Mouse (Mus musculus): ENCODE measurements around the gene Col2a1. TPM values are rescaled to one million over a fixed set of nuclear protein-coding genes. Genes with fewer than 3 reads are reported as not detected.

Col2a1 gene
- polyA plus RNA-seq, 1 experiment = 12.7 TPM

DNA sequence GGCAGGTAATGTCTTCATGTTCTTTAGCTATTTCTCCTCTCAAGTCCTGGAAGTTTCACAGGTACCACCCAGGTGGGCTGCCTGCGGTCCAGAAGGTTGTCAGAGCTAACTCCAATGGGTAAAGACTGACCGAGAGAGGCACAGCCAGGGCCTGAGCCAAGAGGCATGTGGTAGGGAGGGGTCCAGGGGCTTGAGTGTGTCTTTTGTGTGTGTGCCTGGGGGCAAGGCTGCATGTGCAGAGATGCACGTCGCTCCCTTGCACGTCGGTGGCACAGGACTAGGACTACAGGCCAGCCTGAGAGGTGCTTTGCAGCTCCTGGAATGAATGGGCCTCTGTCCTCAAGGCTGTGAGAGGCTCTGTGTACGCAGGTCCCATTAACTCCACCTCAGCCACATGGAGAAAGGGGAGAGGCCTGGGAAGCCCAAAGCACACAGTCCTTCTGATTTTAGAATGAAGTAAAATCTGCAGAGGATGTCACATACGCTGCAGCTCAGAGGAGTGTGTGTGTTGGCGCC lies 28.8 kb upstream of the Col2a1 start:
- Histone ChIP-seq H3K4me3 (ENCODE audit: insufficient read depth, low read length) (no peak overlapping the region), H3K4me1 (ENCODE audit: control insufficient read depth, insufficient read depth, low read length) (no peaks in the 10 kb centered on the region), H3K27ac (ENCODE audit: insufficient read depth, low read length) (no peak overlapping the region)
- no peak for TF ChIP-seq POLR2A (IDR thresholded peaks at IDR 0.05; ENCODE audit: low read depth, low read length)
- TF ChIP-seq CTCF (IDR thresholded peaks at IDR 0.05; ENCODE audit: borderline replicate concordance, insufficient read depth, low read length) = no peak

DNA sequence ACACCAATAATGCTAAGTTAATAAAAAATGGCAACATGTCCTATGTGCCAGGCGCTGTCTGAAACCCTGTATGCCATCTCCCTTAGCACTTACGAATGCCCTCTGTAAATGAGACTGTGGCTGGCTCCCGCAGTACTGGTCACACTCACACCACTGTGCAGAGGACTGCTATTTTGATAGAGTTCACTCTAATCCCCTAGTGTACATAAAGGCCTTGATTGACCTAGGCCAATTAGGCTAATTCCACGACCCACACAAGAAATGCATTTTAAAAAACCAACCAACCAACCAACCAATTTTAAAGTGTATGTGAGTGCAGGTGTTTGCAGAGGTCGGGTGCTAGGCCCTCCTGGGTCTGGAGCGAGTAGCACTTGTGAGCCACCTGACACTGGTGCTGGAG lies 25.3 kb upstream of the Col2a1 start:
- Histone ChIP-seq H3K4me1 (ENCODE audit: control insufficient read depth, insufficient read depth, low read length) (no peaks in the 10 kb centered on the region), H3K4me3 (ENCODE audit: insufficient read depth, low read length) (no peak overlapping the region), H3K27ac (ENCODE audit: insufficient read depth, low read length) (no peak overlapping the region)
- TF ChIP-seq POLR2A (IDR thresholded peaks at IDR 0.05; ENCODE audit: low read depth, low read length) = no peak
- TF ChIP-seq CTCF (IDR thresholded peaks at IDR 0.05; ENCODE audit: borderline replicate concordance, insufficient read depth, low read length) = no peak

DNA sequence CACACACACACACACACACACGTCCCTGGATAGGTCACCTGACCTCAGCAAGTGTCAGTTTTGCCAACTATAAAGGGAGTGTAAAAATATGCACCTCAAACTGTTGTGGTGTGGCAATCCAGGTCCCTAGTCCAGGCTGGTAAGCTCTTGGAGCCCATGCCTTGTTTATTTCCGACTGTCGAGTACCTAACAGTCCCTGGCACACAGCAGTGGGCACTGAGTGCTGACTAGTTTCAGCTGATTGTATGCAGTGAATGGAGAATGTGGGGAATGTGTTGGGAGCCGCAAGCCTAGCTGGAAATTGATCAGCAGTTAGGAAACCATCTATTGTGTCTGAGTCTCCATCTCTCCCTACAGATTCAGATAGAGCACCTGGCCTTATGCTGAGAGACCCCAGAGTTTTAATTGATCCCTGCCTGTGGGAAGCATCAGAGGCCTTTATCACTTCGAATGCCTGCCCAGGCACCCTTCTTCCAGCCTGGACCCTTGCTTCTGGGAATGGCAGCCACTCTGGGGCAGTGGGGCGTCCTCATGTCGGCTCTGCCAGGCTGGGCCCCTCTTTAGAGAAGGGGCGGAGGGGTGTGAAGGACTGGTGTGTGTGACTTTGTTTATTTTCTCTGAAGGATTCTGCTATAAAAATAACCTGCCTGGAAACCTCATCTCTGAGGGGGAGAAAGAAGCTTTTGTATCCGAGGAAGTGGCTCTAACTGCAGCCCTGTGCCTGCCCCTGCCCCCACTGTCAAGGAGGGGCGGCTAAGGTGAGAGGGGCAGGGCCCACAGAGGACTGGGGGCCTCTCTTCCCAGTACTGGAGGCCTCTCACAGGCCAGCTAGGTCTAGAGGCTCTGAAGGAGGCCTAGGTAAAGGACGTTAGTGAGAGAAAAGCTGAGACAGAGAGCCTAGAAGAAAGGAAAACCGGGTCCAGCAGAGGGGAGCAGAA lies 22.7 kb upstream of the Col2a1 start:
- TF ChIP-seq CTCF (IDR thresholded peaks at IDR 0.05; ENCODE audit: borderline replicate concordance, insufficient read depth, low read length) (no peak), POLR2A (IDR thresholded peaks at IDR 0.05; ENCODE audit: low read depth, low read length) (no peak)
- Histone ChIP-seq H3K4me3 (ENCODE audit: insufficient read depth, low read length) (no peak overlapping the region), H3K4me1 (ENCODE audit: control insufficient read depth, insufficient read depth, low read length) (no peaks in the 10 kb centered on the region), H3K27ac (ENCODE audit: insufficient read depth, low read length) (no peak overlapping the region)

DNA sequence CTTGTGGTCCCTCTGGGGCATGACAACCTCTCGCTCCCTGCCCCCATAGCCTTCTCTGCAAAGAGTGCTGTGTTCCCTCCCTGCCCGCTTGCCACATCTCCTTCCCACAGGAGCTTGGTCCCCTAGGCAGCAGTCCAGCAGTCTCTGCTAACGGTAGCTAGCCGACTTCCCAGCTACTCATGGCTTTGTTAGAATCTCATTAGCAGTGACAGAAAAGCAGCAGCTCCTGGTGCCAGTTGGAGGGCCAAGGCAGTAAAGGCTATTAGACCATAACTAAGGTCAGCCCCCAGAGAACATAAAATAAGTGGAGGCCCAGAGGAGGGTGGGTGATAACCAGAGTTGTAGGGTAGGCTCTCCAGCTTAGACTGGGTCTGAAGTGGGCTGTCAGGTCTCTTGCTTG lies 21.1 kb upstream of the Col2a1 start:
- Histone ChIP-seq H3K27ac (ENCODE audit: insufficient read depth, low read length) (no peak overlapping the region), H3K4me3 (ENCODE audit: insufficient read depth, low read length) (no peak overlapping the region), H3K4me1 (ENCODE audit: control insufficient read depth, insufficient read depth, low read length) (no peaks in the 10 kb centered on the region)
- TF ChIP-seq CTCF (IDR thresholded peaks at IDR 0.05; ENCODE audit: borderline replicate concordance, insufficient read depth, low read length) (no peak), POLR2A (IDR thresholded peaks at IDR 0.05; ENCODE audit: low read depth, low read length) (no peak)

DNA sequence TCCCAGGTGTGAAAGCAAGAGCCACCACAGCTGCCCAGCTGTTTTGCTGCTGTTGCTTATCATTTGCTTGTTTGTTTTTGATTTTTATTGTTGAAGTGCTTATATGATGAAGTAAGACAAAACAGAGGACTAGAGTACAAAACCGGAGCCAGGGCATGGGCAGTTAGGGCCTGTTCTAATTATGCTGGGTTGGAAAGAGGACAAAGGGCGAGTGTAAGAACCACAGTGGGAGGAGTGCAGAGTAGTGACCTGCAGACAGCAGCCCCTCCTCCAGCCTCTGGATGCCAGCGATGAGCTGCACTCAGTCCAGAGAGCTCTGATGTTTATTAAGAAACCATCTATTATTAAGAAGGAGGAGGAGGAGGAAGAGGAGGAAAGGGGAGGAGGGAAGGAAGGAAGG lies 18.6 kb upstream of the Col2a1 start:
- H3K4me1 ChIP-seq (ENCODE audit: control insufficient read depth, insufficient read depth, low read length) = no peaks in the 10 kb centered on the region
- TF ChIP-seq CTCF (IDR thresholded peaks at IDR 0.05; ENCODE audit: borderline replicate concordance, insufficient read depth, low read length) = no peak
- TF ChIP-seq POLR2A (IDR thresholded peaks at IDR 0.05; ENCODE audit: low read depth, low read length) = no peak
- no peak overlapping the region for H3K4me3 ChIP-seq (ENCODE audit: insufficient read depth, low read length)
- H3K27ac ChIP-seq (ENCODE audit: insufficient read depth, low read length) = no peak overlapping the region

DNA sequence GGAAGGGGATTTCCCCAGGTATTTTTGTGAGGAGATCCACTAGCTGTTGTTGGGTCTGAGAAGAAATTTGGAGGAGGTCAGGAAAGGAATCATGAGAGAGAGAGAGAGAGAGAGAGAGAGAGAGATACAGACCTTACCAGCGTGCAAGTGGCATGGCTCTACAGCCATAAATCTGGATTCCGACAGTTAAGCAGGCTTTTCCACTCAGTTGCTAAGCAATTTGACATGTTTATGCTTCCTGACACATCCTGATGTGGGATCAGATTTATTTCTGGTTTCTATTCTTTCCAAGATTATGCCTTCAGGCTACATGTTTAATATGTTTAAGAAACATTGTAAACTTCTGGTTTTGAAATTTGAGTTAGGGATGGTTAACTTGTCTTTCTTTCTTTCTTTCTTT lies 17.4 kb upstream of the Col2a1 start:
- Histone ChIP-seq H3K4me1 (ENCODE audit: control insufficient read depth, insufficient read depth, low read length) (no peaks in the 10 kb centered on the region), H3K4me3 (ENCODE audit: insufficient read depth, low read length) (no peak overlapping the region), H3K27ac (ENCODE audit: insufficient read depth, low read length) (no peak overlapping the region)
- TF ChIP-seq CTCF (IDR thresholded peaks at IDR 0.05; ENCODE audit: borderline replicate concordance, insufficient read depth, low read length) (no peak), POLR2A (IDR thresholded peaks at IDR 0.05; ENCODE audit: low read depth, low read length) (no peak)

DNA sequence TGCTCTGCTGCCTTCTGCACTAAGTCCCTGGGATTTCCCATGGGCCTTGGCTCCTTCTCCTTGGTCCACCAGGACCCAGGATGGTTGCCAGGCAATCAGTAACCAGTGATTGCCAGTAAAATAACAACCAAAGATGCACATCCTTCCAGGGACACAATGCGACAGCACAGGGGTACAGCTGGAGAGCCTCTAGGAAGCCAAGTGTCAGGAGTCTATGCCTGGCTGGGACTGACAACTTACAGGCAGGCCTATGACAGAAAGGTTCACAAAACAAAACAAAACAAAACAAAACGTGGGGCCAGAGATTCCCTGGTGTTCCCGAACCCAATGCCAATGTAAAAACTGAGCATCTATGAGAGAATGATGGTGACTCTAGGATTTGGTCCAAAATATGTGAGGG lies 14.6 kb upstream of the Col2a1 start:
- Histone ChIP-seq H3K27ac (ENCODE audit: insufficient read depth, low read length) (no peak overlapping the region), H3K4me1 (ENCODE audit: control insufficient read depth, insufficient read depth, low read length) (no peaks in the 10 kb centered on the region), H3K4me3 (ENCODE audit: insufficient read depth, low read length) (no peak overlapping the region)
- TF ChIP-seq POLR2A (IDR thresholded peaks at IDR 0.05; ENCODE audit: low read depth, low read length) = no peak
- no peak for TF ChIP-seq CTCF (IDR thresholded peaks at IDR 0.05; ENCODE audit: borderline replicate concordance, insufficient read depth, low read length)

DNA sequence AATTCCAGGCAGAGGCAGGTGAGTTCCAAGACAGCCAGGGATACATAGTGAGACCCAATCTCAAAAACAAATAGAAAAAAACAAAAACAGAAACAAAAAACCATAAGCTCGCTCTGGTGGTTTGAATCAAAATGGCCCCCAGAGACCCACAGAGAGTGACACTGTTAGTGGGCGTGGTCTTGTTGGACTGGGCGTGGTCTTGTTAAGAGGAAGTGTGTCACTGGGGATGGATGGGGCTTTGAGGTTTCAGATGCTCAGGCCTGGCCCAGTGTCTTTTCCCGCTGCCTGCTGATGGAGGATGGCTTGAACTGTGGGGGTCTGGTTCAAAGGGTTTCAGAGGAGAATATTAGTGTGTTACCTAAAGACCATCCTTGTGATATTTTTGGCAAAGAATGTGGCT lies 13.4 kb upstream of the Col2a1 start:
- no peak overlapping the region for H3K27ac ChIP-seq (ENCODE audit: insufficient read depth, low read length)
- H3K4me1 ChIP-seq (ENCODE audit: control insufficient read depth, insufficient read depth, low read length) = no peaks in the 10 kb centered on the region
- H3K4me3 ChIP-seq (ENCODE audit: insufficient read depth, low read length) = no peak overlapping the region
- TF ChIP-seq POLR2A (IDR thresholded peaks at IDR 0.05; ENCODE audit: low read depth, low read length) (no peak), CTCF (IDR thresholded peaks at IDR 0.05; ENCODE audit: borderline replicate concordance, insufficient read depth, low read length) (no peak)

DNA sequence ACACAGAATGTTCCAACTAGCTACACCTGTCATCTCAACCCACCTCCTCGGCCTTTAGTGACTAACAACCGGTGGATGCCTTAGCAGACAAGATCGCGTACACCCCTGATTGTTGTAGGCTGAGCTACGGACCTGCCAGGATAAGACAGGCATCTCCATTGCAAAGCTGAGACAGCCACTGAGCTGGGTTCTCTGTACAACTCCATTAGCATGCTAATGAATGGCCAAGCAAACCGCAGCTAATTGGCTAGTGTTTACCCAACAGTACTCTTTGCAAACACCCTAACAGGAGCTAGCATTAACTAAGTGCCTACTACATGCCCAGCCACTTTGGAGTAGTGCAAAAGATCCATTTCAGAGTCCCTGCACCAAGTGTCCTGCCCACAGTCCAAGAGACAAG lies 8.3 kb upstream of the Col2a1 start:
- TF ChIP-seq POLR2A (IDR thresholded peaks at IDR 0.05; ENCODE audit: low read depth, low read length) (no peak), CTCF (IDR thresholded peaks at IDR 0.05; ENCODE audit: borderline replicate concordance, insufficient read depth, low read length) (no peak)
- H3K4me3 ChIP-seq (ENCODE audit: insufficient read depth, low read length) = no peak overlapping the region
- H3K4me1 ChIP-seq (ENCODE audit: control insufficient read depth, insufficient read depth, low read length) = no peaks in the 10 kb centered on the region
- H3K27ac ChIP-seq (ENCODE audit: insufficient read depth, low read length) = no peak overlapping the region

DNA sequence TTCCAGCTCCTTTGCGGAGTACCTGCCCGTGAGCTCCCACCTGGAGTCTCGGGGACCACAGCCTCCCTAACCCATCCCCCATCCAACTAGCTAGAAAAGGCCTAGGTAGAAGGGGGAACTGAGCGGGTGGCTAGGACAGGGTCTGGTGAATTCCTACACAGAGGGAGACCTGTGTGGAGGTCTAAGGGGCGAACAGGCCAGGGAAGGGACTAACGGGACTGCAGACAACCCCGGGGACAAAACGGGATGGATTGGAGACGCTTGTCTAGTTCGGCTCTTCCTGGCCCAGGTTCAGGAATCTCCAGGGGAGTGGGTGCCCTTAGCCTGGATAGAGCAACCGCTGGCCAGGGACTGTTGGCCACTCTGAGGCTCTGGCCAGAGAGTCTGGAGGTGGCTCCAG lies 686 bp upstream of the Col2a1 start:
- no peak overlapping the region for H3K4me3 ChIP-seq (ENCODE audit: insufficient read depth, low read length)
- no peaks in the 10 kb centered on the region for H3K4me1 ChIP-seq (ENCODE audit: control insufficient read depth, insufficient read depth, low read length)
- TF ChIP-seq CTCF (IDR thresholded peaks at IDR 0.05; ENCODE audit: borderline replicate concordance, insufficient read depth, low read length) = no peak

More for the DNA sequence above, 686 bp upstream of the Col2a1 start:
- no peak overlapping the region for H3K27ac ChIP-seq (ENCODE audit: insufficient read depth, low read length)

Measured in embryonic fibroblast, embryonic 13.5 days (primary cell).